Mouse (Mus musculus) myocyte (in vitro differentiated cells): Measurements from ENCODE around the gene F11r. TPM values are rescaled to one million over a fixed set of nuclear protein-coding genes. Genes with fewer than 3 reads are reported as not detected.

Experiments used
- H3K27me3 ChIP-seq: one replicate; pipeline ENCODE4 v1.6.1; 2011; ENCODE audit not compliant: control insufficient read depth, insufficient read depth, insufficient read length
- H3K36me3 ChIP-seq: one replicate; pipeline ENCODE4 v1.6.1; 2011; ENCODE audit not compliant: control insufficient read depth, insufficient read depth
- H3K4me2 ChIP-seq: one replicate; pipeline ENCODE4 v1.6.1; 2011; ENCODE audit warnings: low read depth, control low read depth
- H3K4me3 ChIP-seq: one replicate; pipeline ENCODE4 v1.5.1; 2011; ENCODE audit warnings: mild to moderate bottlenecking, control low read depth, moderate library complexity
- H3K79me2 ChIP-seq: one replicate; pipeline ENCODE4 v1.6.1; 2011; ENCODE audit not compliant: control insufficient read depth, insufficient read depth
- H3ac ChIP-seq: one replicate; pipeline ENCODE4 v1.6.1; 2011; ENCODE audit not compliant: control insufficient read depth, insufficient read length
- CEBPB ChIP-seq: IDR thresholded peaks from 2 replicates; pipeline ENCODE4 v1.6.1; 2011; ENCODE audit warnings: mild to moderate bottlenecking, moderate library complexity; ENCODE audit not compliant: poor library complexity, insufficient read depth, severe bottlenecking
- E2F4 ChIP-seq: IDR thresholded peaks from one replicate; pipeline ENCODE4 v1.6.1; 2011; ENCODE audit warnings: mild to moderate bottlenecking, control low read depth, moderate library complexity; ENCODE audit not compliant: insufficient read depth
- MAX ChIP-seq: IDR thresholded peaks from one replicate; pipeline ENCODE4 v1.6.1; 2011; ENCODE audit warnings: low read depth, mild to moderate bottlenecking, control low read depth
- MYOD1 ChIP-seq, 3 experiments: IDR thresholded peaks; one replicate each; pipeline ENCODE4 v1.6.1; 2011; ENCODE audit warnings: control low read depth in 2 of 3, low read depth in 2 of 3, mild to moderate bottlenecking in 2 of 3, moderate library complexity in 1 of 3; ENCODE audit not compliant: insufficient read length in 2 of 3, control insufficient read depth in 1 of 3
- MYOG ChIP-seq, 3 experiments: IDR thresholded peaks; one replicate each; pipeline ENCODE4 v1.6.1; 2011; ENCODE audit warnings: control low read depth in 2 of 3, low read depth in 2 of 3, mild to moderate bottlenecking in 2 of 3; ENCODE audit not compliant: insufficient read length in 2 of 3, control insufficient read depth in 1 of 3, insufficient read depth in 1 of 3
- POLR2A ChIP-seq: IDR thresholded peaks from one replicate; pipeline ENCODE4 v1.6.1; 2011; ENCODE audit warnings: low read depth, mild to moderate bottlenecking, control low read depth, moderate library complexity; ENCODE audit not compliant: insufficient read length
- POLR2AphosphoS2 ChIP-seq: IDR thresholded peaks from one replicate; pipeline ENCODE4 v1.6.1; 2011; ENCODE audit warnings: low read depth, control low read depth; ENCODE audit not compliant: insufficient read length
- REST ChIP-seq: IDR thresholded peaks from one replicate; pipeline ENCODE4 v1.6.1; 2011; ENCODE audit warnings: mild to moderate bottlenecking, control low read depth, moderate library complexity; ENCODE audit not compliant: insufficient read depth, insufficient read length
- SRF ChIP-seq: IDR thresholded peaks from one replicate; pipeline ENCODE4 v1.6.1; 2011; ENCODE audit warnings: low read depth; ENCODE audit not compliant: control insufficient read depth, insufficient read length
- TCF12 ChIP-seq: IDR thresholded peaks from one replicate; pipeline ENCODE4 v1.6.1; 2011; ENCODE audit warnings: mild to moderate bottlenecking, control low read depth; ENCODE audit not compliant: poor library complexity, insufficient read depth, severe bottlenecking
- TCF3 ChIP-seq: IDR thresholded peaks from one replicate; pipeline ENCODE4 v1.6.1; 2011; ENCODE audit warnings: low read depth, control low read depth; ENCODE audit not compliant: insufficient read length
- USF1 ChIP-seq: IDR thresholded peaks from one replicate; pipeline ENCODE4 v1.6.1; 2011; ENCODE audit warnings: low read depth, mild to moderate bottlenecking, control low read depth, moderate library complexity
- polyA plus RNA-seq: library from polyadenylated mRNA; unstranded; fragments of >200 nt; fragmentation: generic; extraction: Trizol; gene quantifications from one replicate; pipeline ENCODE4 v1.2.1, GENCODE M21; 2012; ENCODE audit warnings: missing spikeins

The F11r gene
- polyA plus RNA-seq, 1 experiment = 24.2 TPM

DNA sequence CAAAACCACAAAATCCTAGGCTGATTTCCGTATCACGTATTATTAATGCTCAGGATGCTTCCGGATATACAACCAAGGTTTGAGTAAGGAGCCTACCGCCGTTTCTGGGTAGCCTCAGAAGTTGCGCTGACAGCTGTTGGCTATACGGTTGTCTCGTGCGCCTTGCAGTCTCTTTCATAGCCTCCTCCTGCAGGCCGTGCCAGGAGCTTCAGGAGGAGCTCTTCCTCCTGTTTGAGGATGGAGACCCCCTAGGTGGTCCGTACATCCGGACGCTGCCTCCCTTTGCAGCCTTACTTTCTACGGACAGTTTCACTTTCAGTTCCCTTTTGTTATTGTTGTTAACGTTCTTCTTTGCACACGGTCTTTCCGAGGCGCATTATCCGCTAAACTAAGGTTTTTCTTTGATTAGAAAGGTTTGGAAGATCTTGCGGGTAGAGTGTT, 25.3 kb upstream of the F11r start:
- TF ChIP-seq MYOD1 (IDR thresholded peaks at IDR 0.05; ENCODE audit: control insufficient read depth in 1 of 3, insufficient read length in 2 of 3, low read depth in 2 of 3) = peak in 1 of 3 experiments; percentile 47
- TF ChIP-seq POLR2AphosphoS2 = peak; percentile 45
- TF ChIP-seq E2F4 = no peak
- peak in 1 of 3 experiments; percentile 71 for TF ChIP-seq MYOG (IDR thresholded peaks at IDR 0.05; ENCODE audit: control insufficient read depth in 1 of 3, insufficient read depth in 1 of 3, insufficient read length in 2 of 3, low read depth in 2 of 3)
- no peak for TF ChIP-seq TCF3
- Histone ChIP-seq H3K4me3 (peak overlapping the region; percentile 81), H3ac (peak overlapping the region; percentile 69), H3K79me2 (peaks cover 37% of the 10 kb centered on the region), H3K27me3 (no peaks in the 10 kb centered on the region), H3K4me2 (peak overlapping the region; percentile 75), H3K36me3 (peaks cover 9% of the 10 kb centered on the region)

DNA sequence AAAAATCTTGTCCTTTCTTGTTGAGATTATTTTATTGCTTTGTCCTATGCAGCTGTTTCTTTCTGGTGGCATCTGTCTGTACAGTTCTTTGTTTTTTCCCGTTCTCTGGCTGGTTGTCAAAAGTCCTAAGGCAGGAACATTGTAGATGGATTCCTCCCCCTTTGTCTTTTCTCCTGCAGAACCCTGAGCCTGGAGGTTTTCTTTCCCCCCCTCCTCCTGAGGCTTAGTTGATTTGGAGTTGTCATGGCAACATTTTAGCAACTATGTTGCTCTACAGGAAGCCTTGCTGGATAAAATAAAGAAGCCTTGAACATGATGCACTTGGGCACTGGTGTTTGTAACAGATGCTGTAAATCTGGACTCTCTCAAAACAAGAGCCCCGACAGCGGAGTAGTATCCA, 24.9 kb upstream of the F11r start:
- H3K36me3 ChIP-seq = peaks cover 9% of the 10 kb centered on the region

DNA sequence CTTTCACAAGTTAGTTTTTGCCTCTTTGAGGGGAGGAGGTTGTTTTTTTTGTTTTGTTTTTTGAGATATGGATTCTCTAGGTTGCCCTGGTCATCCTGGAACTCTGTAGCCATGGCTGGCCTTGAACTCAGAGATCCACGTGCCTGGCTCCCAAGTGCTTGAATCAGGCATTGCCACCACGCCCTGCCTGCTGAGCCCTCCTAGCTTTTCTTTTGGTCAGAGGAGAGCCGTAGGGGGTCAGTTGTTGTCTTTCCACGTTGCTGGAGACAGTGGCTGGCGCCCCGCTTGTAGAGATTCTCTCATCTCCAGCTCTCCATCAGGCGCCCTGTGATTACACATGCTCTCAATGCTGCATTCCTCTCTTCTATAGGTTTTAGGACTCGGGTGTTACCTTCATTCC, 23.7 kb upstream of the F11r start:
- Histone ChIP-seq H3K27me3 (no peaks in the 10 kb centered on the region), H3ac (no peak overlapping the region), H3K36me3 (peaks cover 9% of the 10 kb centered on the region), H3K4me3 (no peak overlapping the region), H3K79me2 (peaks cover 37% of the 10 kb centered on the region), H3K4me2 (no peak overlapping the region)
- no peak for TF ChIP-seq MYOD1 (IDR thresholded peaks at IDR 0.05; ENCODE audit: control insufficient read depth in 1 of 3, insufficient read length in 2 of 3, low read depth in 2 of 3)
- no peak for TF ChIP-seq USF1
- TF ChIP-seq SRF = no peak
- TF ChIP-seq TCF3 = no peak
- TF ChIP-seq POLR2A = no peak
- no peak for TF ChIP-seq MYOG (IDR thresholded peaks at IDR 0.05; ENCODE audit: control insufficient read depth in 1 of 3, insufficient read depth in 1 of 3, insufficient read length in 2 of 3, low read depth in 2 of 3)
- TF ChIP-seq REST = no peak
- no peak for TF ChIP-seq MAX
- no peak for TF ChIP-seq TCF12
- no peak for TF ChIP-seq POLR2AphosphoS2
- TF ChIP-seq E2F4 = no peak
- TF ChIP-seq CEBPB = no peak

More for the DNA sequence above, 24.9 kb upstream of the F11r start:
- no peaks in the 10 kb centered on the region for H3K27me3 ChIP-seq
- peak overlapping the region; percentile 75 for H3K4me2 ChIP-seq
- no peak overlapping the region for H3ac ChIP-seq
- TF ChIP-seq E2F4 = no peak
- no peak for TF ChIP-seq CEBPB
- no peak for TF ChIP-seq SRF
- TF ChIP-seq TCF3 = no peak
- no peak for TF ChIP-seq MAX
- TF ChIP-seq USF1 = no peak
- TF ChIP-seq MYOD1 (IDR thresholded peaks at IDR 0.05; ENCODE audit: control insufficient read depth in 1 of 3, insufficient read length in 2 of 3, low read depth in 2 of 3) = no peak
- TF ChIP-seq POLR2AphosphoS2 = no peak
- no peak for TF ChIP-seq TCF12
- peaks cover 37% of the 10 kb centered on the region for H3K79me2 ChIP-seq
- peak overlapping the region; percentile 81 for H3K4me3 ChIP-seq

DNA sequence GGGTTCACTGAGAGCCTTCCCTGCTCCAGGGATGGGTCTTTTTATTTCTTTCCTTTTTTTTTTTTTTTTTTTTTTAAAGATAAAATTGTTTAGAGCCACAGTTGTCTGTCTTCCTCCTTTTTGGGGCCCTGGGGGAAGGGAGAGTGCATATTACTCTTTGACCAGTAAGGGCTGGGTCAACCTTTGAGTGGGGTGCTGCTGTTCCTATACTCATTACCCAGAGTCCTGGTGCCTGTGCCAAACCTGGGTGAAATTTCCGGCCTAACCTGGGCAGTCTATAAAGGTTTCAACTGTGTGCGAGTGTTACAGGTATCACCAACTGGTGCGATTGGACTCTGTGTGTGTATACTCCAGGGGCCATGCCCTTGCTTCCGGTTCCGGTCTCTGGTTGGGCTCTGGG, 18.7 kb upstream of the F11r start, which contains the start of gene Tstd1:
TSS of gene Tstd1 (plus strand) at position 213 of the 400 bp plus-strand sequence.
- H3K4me3 ChIP-seq = no peak within 1 kb of the TSS
- H3K27me3 ChIP-seq = no peaks in the 10 kb centered on the region
- peaks cover 20% of the 10 kb centered on the region for H3K36me3 ChIP-seq
- H3K4me2 ChIP-seq = no peak within 1 kb of the TSS
- peaks cover 16% of the 10 kb centered on the region for H3K79me2 ChIP-seq
- TF ChIP-seq REST (no peak), E2F4 (no peak), CEBPB (no peak), POLR2AphosphoS2 (no peak)
- H3ac ChIP-seq = no peak within 1 kb of the TSS

DNA sequence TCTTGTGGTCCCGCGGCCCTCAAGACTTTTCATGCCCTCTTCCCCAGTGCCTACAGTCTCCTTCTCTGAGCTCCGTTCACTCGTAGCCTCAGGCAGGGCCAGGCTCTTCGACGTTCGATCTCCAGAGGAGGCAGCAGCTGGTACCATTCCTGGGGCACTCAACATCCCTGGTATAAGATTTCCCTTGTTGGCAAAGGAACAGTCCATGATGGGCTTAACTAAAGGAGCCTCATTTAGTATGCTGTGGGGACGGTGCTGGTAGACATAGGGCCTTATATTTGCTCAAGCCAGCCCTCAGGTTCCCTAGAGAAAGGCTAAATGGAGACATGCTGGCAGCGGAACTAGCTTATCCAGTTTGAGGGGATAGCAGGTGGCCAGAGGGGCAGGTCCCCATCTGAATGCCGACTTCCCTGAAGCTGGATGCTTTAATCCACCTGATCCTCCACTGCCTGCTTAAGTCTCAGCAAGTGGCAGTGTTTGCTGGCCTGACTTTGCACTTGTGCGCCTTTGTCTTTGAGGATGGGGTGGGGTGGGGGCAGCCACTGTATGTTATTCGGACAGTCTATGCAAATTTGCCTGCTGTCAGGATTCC, 17.9 kb upstream of the F11r start:
- no peak for TF ChIP-seq POLR2AphosphoS2
- no peak for TF ChIP-seq SRF
- TF ChIP-seq POLR2A = no peak
- no peak for TF ChIP-seq E2F4
- no peak for TF ChIP-seq MYOG (IDR thresholded peaks at IDR 0.05; ENCODE audit: control insufficient read depth in 1 of 3, insufficient read depth in 1 of 3, insufficient read length in 2 of 3, low read depth in 2 of 3)
- TF ChIP-seq REST = no peak
- TF ChIP-seq USF1 = no peak
- TF ChIP-seq MAX = no peak
- TF ChIP-seq TCF12 = no peak
- no peak for TF ChIP-seq MYOD1 (IDR thresholded peaks at IDR 0.05; ENCODE audit: control insufficient read depth in 1 of 3, insufficient read length in 2 of 3, low read depth in 2 of 3)
- no peak for TF ChIP-seq TCF3
- TF ChIP-seq CEBPB = no peak
- no peak overlapping the region for H3ac ChIP-seq
- peaks cover 20% of the 10 kb centered on the region for H3K36me3 ChIP-seq

More for the DNA sequence above, 17.9 kb upstream of the F11r start:
- H3K79me2 ChIP-seq = peaks cover 8% of the 10 kb centered on the region
- H3K27me3 ChIP-seq = no peaks in the 10 kb centered on the region
- no peak overlapping the region for H3K4me3 ChIP-seq
- no peak overlapping the region for H3K4me2 ChIP-seq
